Mouse (Mus musculus) B cell, adult (primary cell): ENCODE results near the gene Smu1. TPM values are rescaled to one million over a fixed set of nuclear protein-coding genes. Genes with fewer than 3 reads are reported as not detected.

ENCODE experiments used
- total RNA-seq: library from RNA; stranded (reverse); gene quantifications from 4 replicates; pipeline ENCODE4 v1.2.4, GENCODE M21; 2023; ENCODE audit not compliant: inconsistent age

Smu1 gene
- total RNA-seq = 80.4 to 88.6 TPM (median 83.2 TPM) in 4 replicates

GRCm38 (mm10) chr4:40757780-40758420 lies at the start of gene Smu1:
Smu1 (minus strand) TSS chr4:40757923.

DNA sequence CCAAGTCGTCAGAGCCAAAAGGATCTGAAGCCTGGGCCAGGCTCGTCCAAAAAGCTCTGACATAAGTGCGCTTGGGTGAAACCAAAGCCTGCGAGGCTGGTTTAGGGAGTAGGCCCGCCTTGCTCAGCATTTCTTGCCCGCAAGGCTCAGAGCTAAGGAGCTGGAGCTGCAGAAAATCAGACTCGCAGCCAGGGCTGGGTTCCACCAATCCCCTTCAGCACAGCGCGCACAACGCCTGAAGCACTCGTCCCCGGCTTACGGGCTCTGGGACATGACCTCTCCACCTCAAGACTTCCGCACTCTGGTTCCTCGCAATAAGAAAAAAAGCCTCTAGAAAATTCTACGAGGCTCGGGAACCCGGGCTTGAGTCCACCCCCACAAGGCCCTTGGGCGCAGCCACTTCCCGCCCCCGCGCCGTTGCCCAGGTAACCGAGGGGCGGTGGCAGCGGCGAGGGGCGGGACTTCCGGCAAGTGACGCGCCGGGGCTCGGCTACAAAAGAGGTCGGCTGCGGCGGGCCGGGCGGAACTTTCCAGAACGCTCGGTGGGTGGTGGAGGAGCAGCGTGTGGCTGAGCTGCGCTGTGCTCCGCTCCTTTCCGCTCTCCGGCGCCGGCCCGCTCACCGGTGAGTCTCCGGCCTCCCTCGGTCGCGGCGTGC lies 35.6 kb downstream of the Smu1 start, which contains the start of gene Dnaja1:
Gene Dnaja1, plus strand, starts transcription at position 140 of the 656 bp plus-strand sequence.

DNA sequence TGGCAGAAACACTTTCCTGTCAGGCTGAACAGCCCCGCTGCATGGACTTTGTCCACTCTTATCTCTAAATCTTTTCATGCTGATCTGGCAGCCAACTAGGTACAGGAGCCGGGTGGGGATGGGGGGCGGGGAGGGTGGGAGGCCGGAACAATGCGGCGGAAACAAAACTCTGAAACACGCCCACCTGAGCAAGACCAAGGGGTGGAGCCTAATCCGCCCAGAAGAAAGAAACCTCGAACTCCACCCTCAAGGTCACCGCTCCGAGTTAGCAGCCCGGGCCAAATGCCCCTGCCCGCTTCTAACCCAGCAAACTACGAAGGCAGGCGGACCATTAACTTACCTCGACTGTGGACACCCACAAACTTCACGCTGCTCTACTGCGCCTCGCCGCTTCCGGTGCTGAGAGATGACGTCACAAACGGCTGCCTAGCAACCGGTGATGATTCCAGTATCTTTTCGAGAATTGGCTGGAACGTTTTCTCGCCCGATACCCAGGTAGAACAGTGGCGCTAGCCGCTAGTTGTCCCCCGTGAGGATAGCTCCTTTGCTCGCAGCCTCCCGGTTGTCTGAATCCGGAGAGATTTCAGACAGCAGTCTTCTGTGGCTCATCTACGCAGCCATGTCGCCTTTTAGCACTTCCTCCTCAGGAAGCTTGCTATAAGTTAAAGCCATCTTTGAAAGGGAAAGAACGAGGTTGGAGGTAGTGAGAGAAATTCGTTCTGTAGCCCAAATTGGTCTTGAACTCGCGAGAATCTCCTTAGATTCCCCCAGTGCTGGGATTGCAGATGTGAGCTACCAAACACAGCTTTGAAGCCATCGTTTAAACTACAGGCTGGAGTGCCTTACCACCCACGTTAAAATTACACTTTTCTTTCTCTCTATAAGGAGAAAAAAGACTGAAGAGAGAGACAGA lies 54.7 kb downstream of the Smu1 start, which contains the start of gene Aptx:
Gene Aptx, minus strand, starts transcription at position 398 of the 913 bp plus-strand sequence.

Other genes with a start within 250 kb of the Smu1 start
- 27.8 to 31.4 TPM (median 29.2 TPM) in 4 replicates for gene Aptx, start 54.7 kb downstream of the Smu1 start, total RNA-seq
- 336 to 421 TPM (median 341 TPM) in 4 replicates for gene Dnaja1, start 35.8 kb downstream of the Smu1 start, total RNA-seq
- gene B4galt1, start 96.1 kb upstream of the Smu1 start, total RNA-seq = 38.7 to 46.9 TPM (median 44.5 TPM) in 4 replicates
- not detected in 4 replicates for gene Spink4, start 162.1 kb upstream of the Smu1 start, total RNA-seq
- 67.1 to 76.2 TPM (median 69.8 TPM) in 4 replicates for gene Bag1, start 190.4 kb upstream of the Smu1 start, total RNA-seq
- gene Chmp5, start 190.5 kb upstream of the Smu1 start, total RNA-seq = 39.0 to 41.9 TPM (median 41.0 TPM) in 4 replicates
- gene Nfx1, start 213.0 kb upstream of the Smu1 start, total RNA-seq = 88.4 to 105 TPM (median 96.2 TPM) in 4 replicates